Mouse (Mus musculus) midbrain, postnatal 0 days (tissue): ENCODE results near the gene Abce1. TPM values are rescaled to one million over a fixed set of nuclear protein-coding genes. Genes with fewer than 3 reads are reported as not detected.
"Not testable (repeated sequence)": the region's sequence is repeated elsewhere in the genome, so short reads cannot be mapped to it uniquely, and the experiment has no call there.

Experiments
- ATAC-seq: fragments of 200-750 bp; cut with Nextera tagmentation; 2 replicates; pipeline ENCODE4 v1.8.0; 2017; ENCODE audit warnings: moderate number of reproducible peaks, mild to moderate bottlenecking, moderate TSS enrichment, moderate library complexity; ENCODE audit not compliant: low FRiP score
- DNase-seq: peaks from one replicate; pipeline ENCODE4 v3.0.0-alpha.2; 2015; ENCODE audit warnings: low spot score
- H3K27ac ChIP-seq: fragments of 300-500 bp; sonication (generic); 2 replicates; pipeline ENCODE4 v1.5.1; 2014; ENCODE audit warnings: low read depth, mild to moderate bottlenecking, low read length, mixed read lengths
- H3K27me3 ChIP-seq: fragments of 300-500 bp; sonication (generic); 2 replicates; pipeline ENCODE4 v1.6.1; 2014; ENCODE audit warnings: low read length, control low read depth, mixed read lengths; ENCODE audit not compliant: insufficient read depth
- H3K36me3 ChIP-seq: fragments of 300-500 bp; sonication (generic); 2 replicates; pipeline ENCODE4 v1.6.1; 2014; ENCODE audit warnings: low read length, control low read depth, mixed read lengths; ENCODE audit not compliant: insufficient read depth
- H3K4me1 ChIP-seq: fragments of 300-500 bp; sonication (generic); 2 replicates; pipeline ENCODE4 v1.6.1; 2014; ENCODE audit warnings: mild to moderate bottlenecking, control low read depth, antibody characterized with exemption, low read length, mixed read lengths; ENCODE audit not compliant: insufficient read depth
- H3K4me2 ChIP-seq: fragments of 300-500 bp; sonication (generic); 2 replicates; pipeline ENCODE4 v1.6.1; 2014; ENCODE audit warnings: low read depth, mild to moderate bottlenecking, low read length, mixed read lengths; ENCODE audit not compliant: poor library complexity, severe bottlenecking
- H3K4me3 ChIP-seq: fragments of 300-500 bp; sonication (generic); 2 replicates; pipeline ENCODE4 v1.5.1; 2014; ENCODE audit warnings: low read depth, mild to moderate bottlenecking, low read length, moderate library complexity
- H3K9ac ChIP-seq: fragments of 300-500 bp; sonication (generic); replicated peaks from 2 replicates; pipeline ENCODE4 v1.6.1; 2014; ENCODE audit warnings: mild to moderate bottlenecking, low read length, moderate library complexity, mixed read lengths; ENCODE audit not compliant: poor library complexity, severe bottlenecking
- H3K9me3 ChIP-seq: fragments of 300-500 bp; sonication (generic); 2 replicates; pipeline ENCODE4 v1.6.1; 2016; ENCODE audit warnings: low read length, control low read depth
- CTCF ChIP-seq: IDR thresholded peaks from 2 replicates; pipeline ENCODE4 v1.5.1; 2016; ENCODE audit warnings: antibody characterized with exemption, mild to moderate bottlenecking
- WGBS: fragments of 180-500 bp; shearing (Covaris S2); extraction: QIAGEN DNeasy Blood & Tissue Kit; methylation state at CpG from one replicate; pipeline ENCODE4 v1.1.7; 2014; 5-methylcytosine and 5-hydroxymethylcytosine counted together
- polyA plus RNA-seq: library from polyadenylated mRNA; unstranded; fragments of >200 nt; fragmentation: Nextera tagmentation; extraction: Ambion mirVana; gene quantifications from 2 replicates; pipeline ENCODE4 v1.2.1, GENCODE M21; 2015
- total RNA-seq: library from RNA; depleted of rRNA; stranded (reverse); fragments of >200 nt; gene quantifications from 2 replicates; pipeline ENCODE4 v1.2.3, GENCODE M21; 2014

Gene Abce1
- total and polyA plus RNA-seq, 2 experiments from 2014 or later, result 61.9 to 80.7 TPM

DNA sequence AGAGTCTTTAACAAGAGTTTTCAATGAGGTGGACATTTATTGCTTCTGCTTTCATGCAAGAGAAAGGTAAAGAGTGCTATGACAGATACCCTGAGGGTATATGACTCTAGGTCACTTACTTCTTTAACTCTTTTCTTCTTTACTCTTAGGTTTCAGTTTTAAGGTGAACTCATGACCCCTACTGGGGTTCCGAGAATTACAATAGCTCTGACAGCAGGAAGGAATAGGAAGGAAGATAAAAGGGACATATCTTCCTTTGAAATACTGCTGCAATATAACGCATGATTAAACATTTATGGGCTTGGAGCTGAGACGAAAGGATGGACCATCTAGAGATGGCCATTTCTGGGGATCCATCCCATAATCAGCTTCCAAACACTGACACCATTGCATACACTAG is 13.0 kb upstream of the Abce1 start:
- ATAC-seq (no peak), DNase-seq (no peak)
- H3K27ac ChIP-seq, result no peak overlapping the region
- H3K4me2 ChIP-seq, result no peak overlapping the region
- no peak for TF ChIP-seq CTCF
- H3K36me3 ChIP-seq, result peaks cover 25% of the 10 kb centered on the region
- H3K4me1 ChIP-seq, result no peaks in the 10 kb centered on the region
- H3K9me3 ChIP-seq, result no peaks in the 10 kb centered on the region
- H3K27me3 ChIP-seq, result no peaks in the 10 kb centered on the region
- 60% methylated on average over 3 of the region's 3 CpGs for WGBS
- H3K9ac ChIP-seq, result no peak overlapping the region
- no peak overlapping the region for H3K4me3 ChIP-seq

DNA sequence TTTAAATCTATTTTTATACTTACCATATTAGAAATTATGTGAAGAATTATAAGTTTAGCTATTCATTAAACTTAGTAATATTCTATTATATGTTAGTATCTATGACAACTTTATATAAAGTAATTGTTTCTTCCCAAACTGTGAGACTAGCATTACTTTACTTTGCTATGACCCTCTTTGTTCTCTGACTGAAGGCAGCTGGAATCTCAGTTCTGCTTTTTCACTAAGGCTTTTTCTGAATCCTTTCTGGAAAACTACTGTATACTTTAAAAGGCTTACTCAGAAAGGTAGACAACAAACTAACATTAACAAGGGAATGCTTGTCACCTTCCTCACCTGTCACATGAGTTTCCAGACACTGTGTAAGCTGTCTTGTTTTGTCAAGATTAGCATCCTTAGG is 11.8 kb upstream of the Abce1 start:
- Histone ChIP-seq H3K9me3 (no peaks in the 10 kb centered on the region), H3K36me3 (peaks cover 25% of the 10 kb centered on the region), H3K4me2 (no peak overlapping the region), H3K4me3 (no peak overlapping the region), H3K4me1 (no peaks in the 10 kb centered on the region), H3K9ac (no peak overlapping the region), H3K27ac (no peak overlapping the region), H3K27me3 (no peaks in the 10 kb centered on the region)
- no peak for DNase-seq
- no peak for ATAC-seq
- no peak for TF ChIP-seq CTCF

- DNase-seq (no peak), ATAC-seq (no peak)
- H3K9ac ChIP-seq, result no peak overlapping the region
- H3K4me1 ChIP-seq, result no peaks in the 10 kb centered on the region
- H3K27ac ChIP-seq, result no peak overlapping the region
- no peaks in the 10 kb centered on the region for H3K27me3 ChIP-seq
- no peak overlapping the region for H3K4me3 ChIP-seq
- no peak overlapping the region for H3K4me2 ChIP-seq
- H3K36me3 ChIP-seq, result peaks cover 30% of the 10 kb centered on the region
- H3K9me3 ChIP-seq, result no peaks in the 10 kb centered on the region
- no peak for TF ChIP-seq CTCF
Measured at GRCm38 (mm10) chr8:79721537-79721936, 10.0 kb upstream of the Abce1 start.

DNA sequence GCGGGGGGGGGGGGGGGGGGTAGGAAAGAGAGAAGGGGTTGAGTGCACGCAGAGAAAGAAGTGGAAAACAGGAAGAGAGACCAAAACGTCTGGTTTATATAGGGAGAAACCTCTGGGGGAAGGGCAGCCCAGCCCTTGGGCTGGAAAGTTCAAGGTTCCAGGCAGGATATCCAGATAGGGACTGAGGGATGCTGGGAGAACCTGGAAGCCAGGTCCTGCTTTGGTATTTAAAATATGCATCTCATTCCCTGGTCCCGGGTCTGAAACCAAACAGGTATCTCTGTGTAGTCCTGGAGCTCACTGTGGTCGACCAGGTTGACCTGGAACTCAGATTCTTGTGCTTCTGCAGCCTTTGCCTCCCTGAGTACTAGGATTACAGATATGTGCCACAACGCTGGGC is 1.1 kb upstream of the Abce1 start:
- H3K4me1 ChIP-seq, result no peaks in the 10 kb centered on the region
- ATAC-seq (no peak), DNase-seq (no peak)
- H3K27me3 ChIP-seq, result no peaks in the 10 kb centered on the region
- no peak for TF ChIP-seq CTCF
- WGBS, result 61% methylated on average over 5 of the region's 6 CpGs
- H3K4me2 ChIP-seq, result peak overlapping the region; percentile 46
- H3K9ac ChIP-seq, result no peak overlapping the region; the same call in 1 of the 2 replicates
- no peaks in the 10 kb centered on the region for H3K9me3 ChIP-seq
- no peak overlapping the region for H3K4me3 ChIP-seq
- no peak overlapping the region for H3K27ac ChIP-seq
- peaks cover 4% of the 10 kb centered on the region; the same call in 1 of the 2 replicates for H3K36me3 ChIP-seq

GRCm38 (mm10) chr8:79706687-79707086 is 4.9 kb downstream of the Abce1 start:
- Histone ChIP-seq H3K9ac (no peak overlapping the region), H3K9me3 (no peaks in the 10 kb centered on the region), H3K27ac (no peak overlapping the region), H3K27me3 (no peaks in the 10 kb centered on the region), H3K4me2 (no peak overlapping the region), H3K4me3 (no peak overlapping the region), H3K4me1 (no peaks in the 10 kb centered on the region), H3K36me3 (peaks cover 33% of the 10 kb centered on the region)
- DNase-seq (no peak), ATAC-seq (no peak)
- TF ChIP-seq CTCF, result no peak
- whole genome bisulfite sequencing, result 96% methylated on average over 3 of the region's 3 CpGs

DNA sequence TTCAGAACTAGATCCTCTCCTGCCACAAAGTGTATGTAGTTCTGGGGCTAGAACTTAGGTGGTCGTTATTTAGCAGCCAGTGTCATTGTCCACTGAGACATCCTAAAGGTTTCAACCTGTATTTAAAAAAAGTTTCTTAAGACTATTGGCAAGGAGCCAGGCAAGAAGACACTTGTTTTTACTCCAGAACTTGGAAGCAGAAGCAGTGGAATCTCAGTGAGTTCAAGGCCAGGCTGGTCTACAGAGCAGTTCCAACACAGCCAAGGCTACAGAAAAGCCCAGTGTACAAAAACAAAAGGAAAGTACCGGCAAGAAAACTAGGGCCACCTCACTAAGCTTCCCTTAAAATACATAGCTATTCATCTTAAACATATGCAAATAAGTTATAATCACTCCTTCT is 19.0 kb downstream of the Abce1 start:
- no peaks in the 10 kb centered on the region for H3K9me3 ChIP-seq
- ATAC-seq, result no peak
- 82% methylated on average over 2 of the region's 2 CpGs for WGBS
- no peak for TF ChIP-seq CTCF
- no peak overlapping the region for H3K4me3 ChIP-seq
- DNase-seq, result no peak
- H3K27ac ChIP-seq, result no peak overlapping the region
- H3K36me3 ChIP-seq, result peaks cover 28% of the 10 kb centered on the region
- no peak overlapping the region for H3K9ac ChIP-seq
- H3K4me2 ChIP-seq, result no peak overlapping the region
- H3K4me1 ChIP-seq, result no peaks in the 10 kb centered on the region
- H3K27me3 ChIP-seq, result no peaks in the 10 kb centered on the region

- not testable (repeated sequence) for DNase-seq, ATAC-seq, H3K9me3 ChIP-seq, H3K9ac ChIP-seq, H3K4me3 ChIP-seq, H3K4me2 ChIP-seq, H3K4me1 ChIP-seq, H3K27me3 ChIP-seq, H3K27ac ChIP-seq
- WGBS, result 98% methylated on average over 5 of the region's 5 CpGs
- H3K36me3 ChIP-seq, result peaks cover 31% of the 10 kb centered on the region
Measured at GRCm38 (mm10) chr8:79685927-79686326, 25.6 kb downstream of the Abce1 start.
